Mouse (Mus musculus) embryo, embryonic 11 days (tissue): ENCODE results near the gene Psg17.
"Not testable (repeated sequence)": the region's sequence is repeated elsewhere in the genome, so short reads cannot be mapped to it uniquely, and the experiment has no call there.

Experiments
- DNase-seq: peaks from one replicate; pipeline ENCODE4 v3.0.0-alpha.2; 2015

Psg17 gene

GRCm38 (mm10) chr7:18821507-18821906 lies at the start of gene Psg17:
Gene Psg17, minus strand, starts transcription at chr7:18821607.
- DNase-seq = no peak

GRCm38 (mm10) chr7:18871031-18871430 lies 49.6 kb upstream of the Psg17 start, which contains the start of gene Pglyrp1:
Gene Pglyrp1, plus strand, starts transcription at chr7:18871331.
- not testable (repeated sequence) for DNase-seq

- no peak for DNase-seq
Measured at GRCm38 (mm10) chr7:18868491-18868890, 47.1 kb upstream of the Psg17 start.

GRCm38 (mm10) chr7:18862801-18863200 lies 41.4 kb upstream of the Psg17 start:
- DNase-seq = no peak

GRCm38 (mm10) chr7:18858310-18858916 lies 37.0 kb upstream of the Psg17 start:
- peak; percentile 12 for DNase-seq

- DNase-seq = no peak
Measured at GRCm38 (mm10) chr7:18848395-18848794, 27.0 kb upstream of the Psg17 start.

GRCm38 (mm10) chr7:18844811-18845210 lies 23.4 kb upstream of the Psg17 start:
- no peak for DNase-seq

GRCm38 (mm10) chr7:18841174-18841567 lies 19.8 kb upstream of the Psg17 start:
- no peak for DNase-seq

GRCm38 (mm10) chr7:18840386-18841173 lies 19.2 kb upstream of the Psg17 start:
- peak; percentile 81 for DNase-seq

GRCm38 (mm10) chr7:18839865-18840264 lies 18.5 kb upstream of the Psg17 start, which contains the start of gene Mill2:
Gene Mill2, plus strand, starts transcription at chr7:18839966.
- DNase-seq = no peak

GRCm38 (mm10) chr7:18832298-18832697 lies 10.9 kb upstream of the Psg17 start:
- peak; percentile 4 for DNase-seq

- DNase-seq = no peak
Measured at GRCm38 (mm10) chr7:18829545-18829944, 8.1 kb upstream of the Psg17 start.

- DNase-seq = peak; percentile 60
Measured at GRCm38 (mm10) chr7:18828592-18828991, 7.2 kb upstream of the Psg17 start.

GRCm38 (mm10) chr7:18827792-18828546 lies 6.6 kb upstream of the Psg17 start:
- peak; percentile 2 for DNase-seq

GRCm38 (mm10) chr7:18818301-18818700 lies 3.1 kb downstream of the Psg17 start:
- no peak for DNase-seq

- no peak for DNase-seq
Measured at GRCm38 (mm10) chr7:18803526-18803925, 17.9 kb downstream of the Psg17 start.

GRCm38 (mm10) chr7:18799129-18799528 lies 22.3 kb downstream of the Psg17 start:
- DNase-seq = no peak

- DNase-seq = no peak
Measured at GRCm38 (mm10) chr7:18798420-18798819, 23.0 kb downstream of the Psg17 start, which contains the start of gene Psg19. Gene Psg19, minus strand, starts transcription at chr7:18798520.

- DNase-seq = not testable (repeated sequence)
Measured at GRCm38 (mm10) chr7:18790671-18791070, 30.7 kb downstream of the Psg17 start.

- DNase-seq = peak; percentile 14
Measured at GRCm38 (mm10) chr7:18781301-18781700, 40.1 kb downstream of the Psg17 start.

- DNase-seq = no peak
Measured at GRCm38 (mm10) chr7:18779337-18779781, 42.0 kb downstream of the Psg17 start.
